Mouse (Mus musculus) heart, adult 11 months (tissue): Measurements from ENCODE around the gene Srpx.
A peak's percentile ranks its signal among the peaks of the same experiment; 100 is the strongest.

Source experiments
- DNase-seq: peaks from one replicate; pipeline ENCODE4 v3.0.0; 2022

The Srpx gene

DNA sequence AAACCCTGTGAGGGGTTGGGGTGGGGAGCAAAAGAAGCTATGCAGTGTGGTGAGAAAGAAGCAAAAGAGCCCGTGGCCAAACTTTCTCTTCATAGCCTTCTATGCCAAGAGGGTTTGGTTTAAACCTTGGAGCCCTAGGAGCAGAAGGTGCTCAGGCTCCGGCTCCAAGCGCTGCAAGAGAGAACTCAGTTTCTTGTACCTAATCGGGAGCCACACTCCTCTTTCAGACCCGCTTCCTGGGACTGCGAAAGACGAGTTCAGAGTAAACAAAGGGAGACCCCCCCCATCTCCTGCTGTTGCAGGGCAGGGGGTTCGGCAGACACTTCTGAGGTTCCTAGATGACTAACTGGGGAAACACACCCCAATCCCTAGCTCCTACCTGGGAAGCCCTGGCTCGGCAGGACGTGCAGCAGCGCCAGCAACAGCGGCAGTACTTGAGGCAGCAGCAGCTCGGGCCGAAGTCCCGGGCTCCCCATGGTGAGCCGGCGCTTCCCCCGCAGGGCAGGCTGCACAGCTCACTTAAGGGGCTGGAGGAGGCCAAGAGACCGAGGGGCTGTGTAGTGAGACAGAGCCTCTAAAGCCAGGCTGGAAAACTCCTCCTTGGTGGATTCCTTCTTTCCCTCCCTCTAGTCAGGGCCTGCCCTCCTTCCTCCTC is at the start of gene Srpx:
TSS of gene Srpx (minus strand) at position 645 of the 655 bp plus-strand sequence.
- DNase-seq, result no peak

DNA sequence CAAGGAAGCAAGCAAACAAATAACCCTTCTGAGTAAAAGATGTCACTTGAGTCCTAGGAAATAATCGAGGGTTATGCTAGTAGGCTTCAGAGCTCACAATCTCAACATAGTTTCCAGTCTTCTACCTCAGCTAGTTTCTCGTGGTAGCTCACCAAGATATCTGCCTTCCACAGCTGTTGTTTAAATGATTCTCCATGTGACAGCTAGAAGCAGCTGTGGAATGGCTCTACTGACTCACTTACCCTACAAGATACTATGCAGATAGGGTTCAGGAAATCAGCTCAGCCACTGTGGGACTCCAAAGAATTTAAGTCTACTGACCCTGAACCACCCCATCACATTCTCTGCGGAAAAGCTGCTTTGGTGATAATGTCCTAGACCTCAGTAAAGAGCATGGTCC is 34.9 kb upstream of the Srpx start:
- no peak for DNase-seq

DNA sequence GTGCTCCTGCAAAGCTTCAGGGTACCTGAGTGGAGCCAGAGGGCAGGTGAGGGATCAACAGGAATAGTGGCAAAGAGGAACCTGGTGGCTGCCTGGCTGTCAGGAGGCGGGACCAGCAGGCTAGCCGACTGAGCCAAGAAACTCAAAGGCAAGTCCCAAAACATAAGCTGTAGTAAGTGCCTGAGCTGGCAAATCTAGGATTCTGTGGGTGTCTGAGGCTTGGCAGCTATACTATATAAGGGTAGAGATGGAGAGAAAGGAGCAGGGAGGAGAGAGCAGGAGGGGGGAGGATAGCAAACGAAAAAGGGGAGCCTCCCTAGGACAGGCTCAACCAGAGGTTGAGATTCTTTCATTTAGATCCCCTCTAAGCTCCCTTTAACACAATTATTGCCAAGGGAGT is 1.7 kb downstream of the Srpx start:
- DNase-seq, result no peak

DNA sequence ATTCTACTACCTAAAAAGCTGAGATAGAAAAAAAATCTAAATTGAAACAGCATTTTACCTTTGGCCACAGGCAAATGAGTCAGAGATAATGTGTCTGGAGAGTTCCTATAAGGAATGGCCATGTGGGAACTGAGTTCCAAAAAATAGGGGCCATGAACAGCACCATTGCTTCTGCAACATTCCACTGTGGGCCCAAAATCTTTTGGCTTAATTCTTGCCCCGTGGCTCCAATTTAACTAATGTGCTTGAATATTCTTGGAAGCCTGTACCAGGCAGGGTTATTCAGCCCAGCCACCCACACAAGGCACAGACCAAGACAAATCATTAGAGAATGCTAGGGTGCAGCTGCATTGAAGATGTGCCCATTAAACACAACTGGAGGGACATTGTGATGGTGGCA is 6.8 kb downstream of the Srpx start:
- DNase-seq, result no peak

DNA sequence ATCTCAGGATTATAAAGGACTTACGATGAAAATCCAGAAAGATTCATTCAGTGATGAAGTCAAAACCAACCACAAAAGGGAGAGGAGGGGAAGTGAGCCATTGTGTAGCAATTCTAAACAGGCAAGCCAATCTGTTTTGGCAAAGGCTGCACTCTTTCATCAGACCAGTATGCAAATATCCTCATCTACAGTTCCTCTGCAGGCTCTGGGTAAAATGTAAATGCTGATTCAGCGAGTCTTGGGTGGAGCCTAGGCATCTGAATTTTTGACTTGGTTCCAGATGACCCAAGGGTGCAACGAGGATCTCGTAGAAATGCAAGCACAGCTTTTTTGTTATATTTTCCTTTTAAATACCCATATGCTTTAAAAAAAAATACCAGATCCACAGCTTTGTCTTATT is 9.0 kb downstream of the Srpx start:
- DNase-seq, result no peak

DNA sequence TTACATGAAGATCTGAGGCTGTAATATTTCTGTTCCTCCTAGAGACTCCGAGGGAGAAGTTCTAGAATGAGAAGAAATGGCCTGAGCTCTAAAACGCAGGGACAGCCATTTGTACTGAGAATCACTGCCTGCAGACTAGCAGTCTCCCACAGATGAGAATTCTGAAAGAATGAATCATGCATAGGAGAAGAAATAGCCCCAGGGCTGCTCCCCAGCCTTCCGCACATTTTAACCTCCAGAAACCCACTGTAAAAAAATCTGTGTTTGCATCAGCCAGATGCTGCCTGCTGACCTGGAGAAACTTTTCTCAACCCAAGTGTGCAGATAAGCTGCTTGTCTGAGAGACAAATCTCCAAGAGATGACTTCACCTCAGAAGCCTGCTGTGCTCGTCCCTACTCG is 12.0 kb downstream of the Srpx start:
- no peak for DNase-seq

DNA sequence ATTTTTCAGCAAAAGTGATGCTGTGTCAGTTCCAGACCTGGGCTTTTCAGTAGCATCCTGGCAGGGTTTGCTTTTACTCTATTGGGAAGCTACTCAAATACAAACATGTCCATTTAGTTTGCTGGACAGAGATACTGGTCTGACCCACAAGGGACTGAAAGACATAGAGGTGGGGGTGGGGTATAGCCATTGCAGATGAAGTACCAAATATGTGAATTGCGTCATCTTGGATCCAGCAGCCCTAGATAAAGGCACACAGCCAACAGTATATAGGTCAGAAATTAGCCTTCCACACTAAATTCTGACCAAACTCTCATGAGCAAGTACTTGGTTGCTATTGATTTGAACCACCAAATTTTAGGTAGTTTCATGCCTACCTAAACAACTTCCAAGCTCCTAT is 14.8 kb downstream of the Srpx start:
- no peak for DNase-seq

DNA sequence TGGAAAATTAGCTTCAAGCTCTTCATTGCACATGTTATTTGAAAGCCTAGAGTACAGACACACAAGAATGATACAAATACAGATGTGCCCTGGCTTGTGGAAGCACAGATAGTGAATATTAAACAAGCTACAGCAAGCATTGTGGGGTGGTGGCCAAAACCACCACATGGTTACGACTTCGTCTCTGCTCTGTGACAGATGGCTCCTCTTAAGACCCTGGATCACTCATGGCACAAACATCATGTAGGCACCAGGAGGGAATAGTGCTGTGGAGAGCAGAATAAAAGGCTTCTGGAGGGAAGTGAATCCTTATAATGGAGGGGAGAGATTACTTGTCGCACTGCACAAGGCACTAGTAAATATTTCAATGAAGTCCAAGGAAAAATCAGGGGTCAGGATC is 21.7 kb downstream of the Srpx start:
- DNase-seq, result no peak

DNA sequence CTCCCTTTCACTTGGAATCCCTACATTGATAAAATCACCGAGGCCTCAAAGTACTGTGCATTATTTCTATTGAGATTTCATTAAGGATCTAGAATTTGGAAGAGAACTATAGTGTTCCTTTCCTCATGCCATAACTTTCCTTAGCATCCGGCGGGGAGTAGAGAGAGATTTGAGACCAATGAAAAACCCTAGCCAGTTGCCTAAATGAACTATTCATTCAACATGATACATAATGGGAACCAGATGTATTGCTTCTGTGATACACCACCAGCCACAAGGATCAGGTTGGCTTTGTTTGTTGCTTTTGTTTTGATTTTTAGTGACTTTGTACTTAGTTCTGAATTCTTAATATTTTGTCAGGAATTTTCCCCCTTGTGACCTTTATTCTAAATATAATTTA is 37.1 kb downstream of the Srpx start:
- no peak for DNase-seq

DNA sequence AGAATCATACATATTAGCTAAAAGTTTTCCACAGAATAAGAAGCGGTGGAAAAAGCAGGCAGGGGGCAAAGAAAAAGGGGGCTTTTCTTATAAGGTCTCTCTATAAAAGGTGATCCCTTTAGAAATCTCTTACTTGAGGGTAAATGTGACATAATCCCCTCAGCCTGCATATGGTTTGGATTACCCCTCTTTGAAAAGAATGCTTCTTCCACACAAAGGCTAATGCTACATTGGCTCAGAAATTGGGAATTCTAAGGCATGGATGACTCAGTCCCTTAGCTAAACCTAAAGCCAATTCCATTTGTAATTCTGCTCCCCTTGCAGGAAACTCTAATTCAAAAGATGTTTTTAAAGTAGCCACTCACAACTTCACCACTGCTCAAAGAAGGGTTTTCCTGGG is 37.5 kb downstream of the Srpx start:
- DNase-seq, result no peak

DNA sequence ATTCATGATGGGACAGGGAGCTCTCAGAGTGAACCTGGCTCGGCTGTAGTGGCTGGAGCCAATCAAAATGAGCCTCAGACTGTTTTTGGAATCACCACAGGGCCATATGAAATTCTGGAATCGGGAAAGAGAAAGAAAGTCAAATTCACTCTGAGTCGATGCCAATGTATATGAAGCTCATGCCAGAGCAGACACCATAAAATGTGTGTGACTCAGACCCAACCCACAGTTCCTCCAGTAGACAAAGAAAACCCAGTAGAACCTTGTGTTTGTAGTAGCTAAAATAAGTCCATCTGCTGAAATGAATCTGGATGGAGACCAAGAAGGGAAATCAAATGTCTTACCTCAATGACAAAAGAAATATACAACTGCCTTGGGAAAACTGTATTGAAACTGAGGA is 43.5 kb downstream of the Srpx start:
- DNase-seq, result no peak

DNA sequence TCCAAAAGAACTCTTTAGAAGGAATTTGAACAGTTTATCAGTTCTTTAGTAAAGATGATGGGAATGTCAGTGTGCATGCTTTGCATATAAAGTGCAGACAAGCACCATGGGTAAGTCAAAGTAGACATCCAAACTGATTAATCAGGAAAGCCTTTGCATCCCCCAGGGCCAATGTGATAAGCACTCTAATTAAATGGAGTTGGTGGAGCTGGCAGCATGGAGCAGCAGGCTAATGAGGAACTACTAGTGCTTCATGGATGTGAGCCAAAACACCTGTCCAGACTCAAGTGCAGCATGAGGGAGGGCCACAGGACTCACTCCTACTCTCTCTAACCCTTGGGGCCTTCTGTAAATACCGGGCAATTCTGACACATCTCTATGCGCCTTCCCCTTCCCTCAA is 46.0 kb downstream of the Srpx start:
- DNase-seq, result no peak

DNA sequence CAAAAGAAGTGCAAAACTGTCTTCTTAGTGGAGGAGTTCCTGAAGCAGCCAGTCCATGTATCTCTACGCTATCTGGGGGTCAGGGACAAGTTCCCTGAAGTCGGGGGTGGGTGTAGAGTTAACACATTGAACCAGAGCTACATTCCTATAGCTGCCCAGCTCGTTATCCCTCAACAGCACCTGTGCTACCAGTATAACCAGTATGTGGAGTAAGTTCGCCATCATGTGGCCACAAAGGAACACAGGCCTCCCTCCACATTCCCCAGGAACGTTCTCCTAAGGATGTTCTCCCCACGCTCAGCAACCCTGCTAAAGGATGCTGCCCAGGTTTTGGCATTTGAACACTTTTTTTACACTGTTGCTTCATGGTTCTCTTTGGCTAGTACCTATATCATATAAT is 46.8 kb downstream of the Srpx start:
- DNase-seq, result no peak

DNA sequence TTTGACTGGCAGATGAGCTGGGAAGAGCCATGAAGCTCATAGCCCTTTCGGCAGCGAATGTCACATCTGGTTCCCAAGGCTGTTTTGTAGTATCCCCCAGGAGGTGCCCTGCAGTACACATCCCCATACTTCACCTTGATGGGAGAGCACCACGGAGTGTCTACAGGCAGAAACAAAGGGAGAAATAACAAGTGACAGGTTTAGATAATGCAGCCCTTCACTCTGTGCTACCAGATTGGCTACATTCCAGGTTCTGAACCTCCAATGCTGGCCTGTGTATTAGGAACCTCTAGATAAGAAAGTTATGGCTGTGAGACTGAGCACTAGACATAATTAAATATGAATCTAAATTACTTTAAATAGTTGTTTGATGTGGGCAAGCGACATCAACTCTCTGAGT is 48.1 kb downstream of the Srpx start:
- no peak for DNase-seq

DNA sequence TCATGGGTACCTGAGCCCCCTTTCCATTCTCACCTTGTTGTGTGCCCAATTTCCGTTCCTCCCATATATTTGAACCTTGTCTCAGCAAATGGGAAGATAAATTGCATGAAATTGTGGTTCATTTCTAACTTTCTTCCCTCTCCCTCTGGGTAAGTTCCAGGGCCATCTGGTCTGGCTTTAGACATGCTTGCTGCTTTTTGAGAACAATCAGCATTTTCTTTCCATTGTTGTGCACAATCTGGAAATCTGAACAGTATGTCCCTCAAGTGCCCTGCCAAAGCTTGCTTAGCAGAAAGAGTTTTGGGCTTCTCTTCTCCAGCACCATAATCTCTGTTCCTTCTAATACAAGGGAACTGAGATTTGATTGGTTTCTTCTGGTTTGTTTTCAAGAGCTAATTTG is 53.7 kb downstream of the Srpx start:
- peak; percentile 87 for DNase-seq

DNA sequence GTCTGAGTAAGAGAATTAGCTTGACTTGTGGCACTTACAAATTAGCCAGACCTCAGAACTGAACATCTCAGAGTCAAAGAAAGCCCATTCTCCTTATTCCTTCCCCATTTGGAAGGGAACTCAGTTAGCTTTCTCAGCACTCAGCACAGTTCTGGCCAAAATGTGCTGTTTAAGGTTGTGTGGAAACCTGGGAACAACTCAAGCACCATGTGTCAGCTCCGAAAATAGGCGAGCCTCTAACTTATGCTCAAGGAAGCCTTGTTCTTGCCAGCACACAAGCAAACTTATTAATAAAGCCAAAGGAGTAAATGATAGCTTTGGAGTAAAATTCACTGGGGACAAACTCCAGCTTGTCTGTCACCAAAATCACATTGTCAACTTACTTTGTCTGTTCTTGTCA is 54.1 kb downstream of the Srpx start:
- DNase-seq, result peak; percentile 88

DNA sequence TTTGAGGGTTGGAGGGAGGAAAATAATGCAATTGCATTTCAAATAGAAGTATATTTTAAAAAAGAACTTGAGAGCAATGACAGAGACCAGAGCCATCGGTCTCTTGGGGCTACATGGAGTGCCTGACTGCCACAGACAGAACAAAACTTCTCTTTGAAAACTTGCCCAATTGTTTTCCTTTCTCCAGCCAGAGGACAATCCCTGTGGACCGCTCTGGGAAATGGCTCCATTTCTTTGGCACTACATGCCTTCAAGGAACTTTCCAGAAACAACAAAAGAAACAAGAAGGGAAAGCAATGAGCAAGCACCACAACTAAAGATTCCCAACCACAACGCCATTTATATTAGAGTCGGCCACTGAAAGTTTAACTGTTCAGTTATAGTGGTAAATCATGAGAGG is 55.3 kb downstream of the Srpx start:
- DNase-seq, result peak; percentile 93

DNA sequence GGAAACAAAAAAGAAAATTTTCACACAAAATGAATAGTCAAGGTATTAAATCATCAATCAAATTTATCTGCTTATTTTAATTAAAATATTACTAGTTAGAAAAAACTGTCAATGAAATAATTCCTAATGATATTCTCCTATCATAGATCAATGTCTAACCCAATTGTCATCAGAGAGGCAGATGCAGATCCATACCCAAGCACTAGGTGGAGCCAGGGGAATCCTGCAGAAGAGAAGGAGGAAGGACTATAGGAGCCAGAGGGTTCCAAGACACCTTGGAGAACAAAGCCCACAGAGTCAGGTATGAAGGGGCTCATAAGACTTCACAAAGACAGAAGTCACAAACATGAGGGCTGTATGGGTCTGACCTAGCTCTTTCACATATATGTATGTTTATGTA is 82.8 kb downstream of the Srpx start:
- DNase-seq, result no peak

DNA sequence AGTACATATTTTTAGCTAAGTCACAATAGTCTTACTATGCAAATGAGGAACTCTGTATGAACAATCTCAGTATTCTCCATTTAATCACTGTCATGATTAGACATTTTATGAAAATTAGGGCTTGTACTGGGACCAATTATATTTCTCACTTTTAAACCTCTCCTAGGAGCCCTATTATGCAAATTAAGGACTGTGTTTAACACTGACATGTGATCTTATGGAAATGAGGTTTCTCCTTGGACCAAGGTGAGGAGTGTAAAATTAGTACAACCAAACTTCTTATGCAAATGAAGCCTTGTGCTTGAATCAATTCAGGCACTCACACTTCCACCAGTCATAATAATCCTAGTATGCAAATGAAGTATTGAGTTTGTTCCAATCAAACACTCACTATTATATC is 107.3 kb downstream of the Srpx start:
- no peak for DNase-seq

DNA sequence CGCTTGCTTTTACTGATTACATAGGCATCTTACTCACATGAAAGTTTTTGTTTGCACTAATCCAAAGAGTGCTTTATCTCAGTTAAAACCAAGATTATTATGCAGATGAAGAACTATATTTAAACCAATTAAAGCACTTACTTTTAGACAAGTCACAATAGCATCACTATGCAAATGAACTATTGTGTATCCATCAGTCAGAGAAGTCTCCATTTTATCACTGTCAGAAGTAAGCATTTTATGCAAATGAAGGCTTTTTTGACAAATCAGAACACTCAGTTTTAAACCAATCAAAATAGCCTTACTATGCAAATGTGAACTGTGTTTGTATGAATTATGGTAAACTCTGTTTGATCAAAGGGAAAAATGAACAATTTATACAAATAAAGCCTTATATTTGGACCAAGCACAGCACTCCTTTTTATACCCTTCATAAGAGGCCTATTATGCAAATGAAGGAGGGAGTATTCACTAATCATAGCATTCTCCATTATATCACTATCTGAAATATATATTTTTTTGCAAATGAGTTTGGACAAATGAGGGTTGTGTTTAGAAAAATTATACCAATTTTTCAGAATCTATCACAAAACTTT is 109.7 kb downstream of the Srpx start:
- no peak for DNase-seq

DNA sequence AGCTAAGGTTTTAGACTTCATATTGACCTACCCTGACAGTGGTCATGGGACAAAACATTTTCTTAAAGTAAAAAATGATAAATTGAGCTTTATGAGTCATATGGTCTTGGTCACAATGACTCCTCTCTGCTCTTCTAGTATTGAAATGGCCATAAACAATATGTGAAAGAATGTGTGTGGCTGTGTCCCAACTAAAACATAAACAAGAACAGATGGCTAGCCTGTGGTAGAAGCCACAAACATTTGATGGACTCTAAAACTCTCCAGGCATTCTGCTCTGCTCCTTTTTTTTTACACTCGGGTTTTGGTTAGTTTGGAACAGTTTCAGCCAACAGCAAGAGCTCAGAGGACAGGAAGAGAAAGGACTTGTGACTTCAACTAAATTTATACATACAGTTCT is 111.6 kb downstream of the Srpx start:
- DNase-seq, result no peak

DNA sequence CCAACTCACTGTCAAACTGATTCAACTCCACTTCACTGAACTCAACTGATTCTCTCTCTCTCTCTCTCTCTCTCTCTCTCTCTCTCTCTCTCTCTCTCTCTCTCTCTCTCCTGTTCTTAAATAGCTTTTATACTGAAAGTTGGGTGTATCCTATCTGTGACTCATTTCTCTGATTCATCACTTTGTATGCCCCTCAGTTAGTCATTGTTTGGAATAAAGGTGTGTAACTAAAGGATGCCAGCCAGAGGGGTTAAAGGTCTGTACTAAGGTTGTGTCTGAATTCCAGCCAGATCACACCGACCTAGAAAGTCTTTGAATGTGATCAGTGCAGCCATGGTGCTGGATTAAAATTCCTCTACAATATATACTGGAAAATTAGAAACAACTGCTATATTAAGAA is 116.8 kb downstream of the Srpx start:
- DNase-seq, result no peak
